Mouse (Mus musculus) ovary, postnatal 14 days (tissue): ENCODE data around the gene 4930453N24Rik.

Experiments used
- DNase-seq: peaks from one replicate; pipeline ENCODE4 v3.0.0; 2022; ENCODE audit warnings: low spot score

The 4930453N24Rik gene

GRCm38 (mm10) chr16:64770521-64771430, at the start of gene 4930453N24Rik:
Gene 4930453N24Rik (minus strand): TSS chr16:64771161.
- DNase-seq = peak; percentile 78

GRCm38 (mm10) chr16:64817094-64817765, 46.3 kb upstream of the 4930453N24Rik start:
- DNase-seq = no peak

GRCm38 (mm10) chr16:64803041-64803440, 32.1 kb upstream of the 4930453N24Rik start:
- DNase-seq = no peak

- DNase-seq = no peak
Measured at GRCm38 (mm10) chr16:64801638-64802037, 30.7 kb upstream of the 4930453N24Rik start.

- DNase-seq = no peak
Measured at GRCm38 (mm10) chr16:64800393-64800792, 29.4 kb upstream of the 4930453N24Rik start.

- DNase-seq = no peak
Measured at GRCm38 (mm10) chr16:64794802-64795201, 23.8 kb upstream of the 4930453N24Rik start.

GRCm38 (mm10) chr16:64789706-64790105, 18.7 kb upstream of the 4930453N24Rik start:
- DNase-seq = no peak

- no peak for DNase-seq
Measured at GRCm38 (mm10) chr16:64775516-64775915, 4.6 kb upstream of the 4930453N24Rik start.

GRCm38 (mm10) chr16:64771431-64771818, 464 bp upstream of the 4930453N24Rik start:
- DNase-seq = no peak

- no peak for DNase-seq
Measured at GRCm38 (mm10) chr16:64766696-64767300, 4.2 kb downstream of the 4930453N24Rik start.

GRCm38 (mm10) chr16:64759245-64759626, 11.7 kb downstream of the 4930453N24Rik start:
- DNase-seq = no peak

- no peak for DNase-seq
Measured at GRCm38 (mm10) chr16:64758561-64759244, 12.3 kb downstream of the 4930453N24Rik start.

GRCm38 (mm10) chr16:64757666-64758400, 13.1 kb downstream of the 4930453N24Rik start:
- no peak for DNase-seq

- no peak for DNase-seq
Measured at GRCm38 (mm10) chr16:64756321-64756720, 14.6 kb downstream of the 4930453N24Rik start.

GRCm38 (mm10) chr16:64754743-64755139, 16.2 kb downstream of the 4930453N24Rik start:
- peak; percentile 11 for DNase-seq

- no peak for DNase-seq
Measured at GRCm38 (mm10) chr16:64753990-64754742, 16.8 kb downstream of the 4930453N24Rik start.

GRCm38 (mm10) chr16:64748237-64748636, 22.7 kb downstream of the 4930453N24Rik start:
- peak; percentile 59 for DNase-seq

GRCm38 (mm10) chr16:64745089-64745488, 25.9 kb downstream of the 4930453N24Rik start:
- no peak for DNase-seq

- DNase-seq = no peak
Measured at GRCm38 (mm10) chr16:64737289-64737688, 33.7 kb downstream of the 4930453N24Rik start.

GRCm38 (mm10) chr16:64723273-64724057, 47.5 kb downstream of the 4930453N24Rik start:
- peak; percentile 43 for DNase-seq
